In genomic region chr9:75760075-75760474, GRCm38 (mm10) we compare ENCODE assay signal across 11 mouse cellular contexts. TPM values are rescaled to one million over a fixed set of nuclear protein-coding genes. Genes with fewer than 3 reads are reported as not detected.
DNase-seq lines count a peak whose midpoint lies in the region; ATAC-seq and TF ChIP-seq lines count a peak whose summit lies in the region.
"Had no signal": no experiment of that assay in that cellular context is flagged by ENCODE, and none has a peak within 500 bp of the region (broad histone marks: within the 10 kb centered on the region; RNA-seq: fewer than 3 reads in every experiment).

No protein-coding gene starts in this region.

- no peak overlapping the region for H3K4me3 ChIP-seq in heart, embryonic 13.5 days
- H3K4me3 ChIP-seq in heart, embryonic 12.5 days = no peak overlapping the region
- H3K4me3 ChIP-seq in lung, postnatal 0 days (ENCODE audit: low read depth, low read length) = no peak overlapping the region
- H3K4me3 ChIP-seq in embryonic facial prominence, embryonic 15.5 days (replicated peaks) = no peak overlapping the region

- H3K36me3 ChIP-seq in heart, embryonic 13.5 days = no peaks in the 10 kb centered on the region
- H3K36me3 ChIP-seq in heart, embryonic 12.5 days = no peaks in the 10 kb centered on the region
- H3K36me3 ChIP-seq in lung, postnatal 0 days (ENCODE audit: insufficient read depth, low read length) = no peaks in the 10 kb centered on the region
- H3K36me3 ChIP-seq in embryonic facial prominence, embryonic 15.5 days = no peaks in the 10 kb centered on the region

- CTCF ChIA-PET in Patski (lab: Charles Lee) = interaction anchor here (0.7 to 3.1 kb wide), 4 partner anchors 11 to 477 kb away, joined by 3 to 13 read pairs (median 4); no protein-coding TSS in a partner anchor

- H3K27me3 ChIP-seq in heart, embryonic 13.5 days (replicated peaks) = no peaks in the 10 kb centered on the region
- H3K27me3 ChIP-seq in heart, embryonic 12.5 days (replicated peaks) = no peaks in the 10 kb centered on the region
- no peaks in the 10 kb centered on the region for H3K27me3 ChIP-seq in lung, postnatal 0 days (replicated peaks; ENCODE audit: insufficient read depth, low read length)
- H3K27me3 ChIP-seq in Patski = no peaks in the 10 kb centered on the region
- no peaks in the 10 kb centered on the region for H3K27me3 ChIP-seq in embryonic facial prominence, embryonic 15.5 days

- ATAC-seq in heart, embryonic 13.5 days (ENCODE audit: extremely low read depth, insufficient number of reproducible peaks, low FRiP score, low TSS enrichment) = no peak
- ATAC-seq in heart, embryonic 12.5 days (ENCODE audit: insufficient number of reproducible peaks, low FRiP score) = no peak
- no peak for ATAC-seq in lung, postnatal 0 days
- ATAC-seq in Patski = no peak
- ATAC-seq in embryonic facial prominence, embryonic 15.5 days (ENCODE audit: insufficient number of reproducible peaks, low FRiP score, low TSS enrichment, low read depth) = no peak
- ATAC-seq in monocyte, adult 5-6 weeks (replicated peaks; ENCODE audit: insufficient number of reproducible peaks, low FRiP score, low TSS enrichment, poor library complexity, severe bottlenecking) = no peak
- ATAC-seq: forebrain, embryonic 16.5 days had no signal

- POLR2A ChIA-PET in Patski (lab: Charles Lee) = no interaction called here

- no peak overlapping the region for H3K9ac ChIP-seq in heart, embryonic 13.5 days
- no peak overlapping the region for H3K9ac ChIP-seq in heart, embryonic 12.5 days
- H3K9ac ChIP-seq in lung, postnatal 0 days (replicated peaks; ENCODE audit: low read depth) = no peak overlapping the region
- H3K9ac ChIP-seq in embryonic facial prominence, embryonic 15.5 days = no peak overlapping the region

- in situ Hi-C loops in Patski (cut with MboI; ENCODE audit: low pct_unique_long_range_greater_than_20kb) = loop anchor here (5.0 to 10.0 kb wide), 3 partner anchors 147 to 475 kb away; no protein-coding TSS in a partner anchor

- peak; percentile 71 for TF ChIP-seq CTCF in lung, postnatal 0 days (IDR thresholded peaks at IDR 0.05)
- TF ChIP-seq CTCF in Patski (IDR thresholded peaks at IDR 0.05) = peak; percentile 53

- peak; percentile 50 for DNase-seq in lung, postnatal 0 days (ENCODE audit: low spot score)
- no peak for DNase-seq in lung, adult 18-20 months
- DNase-seq in Patski (ENCODE audit: low read depth, low spot score) = no peak
- no peak for DNase-seq in gastrocnemius, postnatal 10 days
- DNase-seq: adrenal gland, postnatal 10 days had no signal

- 31% methylated on average over 5 of the region's 5 CpGs for WGBS in heart, embryonic 13.5 days
- 35% methylated on average over 5 of the region's 5 CpGs for WGBS in heart, embryonic 12.5 days
- 21% methylated on average over 5 of the region's 5 CpGs for WGBS in lung, postnatal 0 days
- WGBS in embryonic facial prominence, embryonic 15.5 days = 22% methylated on average over 5 of the region's 5 CpGs

- no peaks in the 10 kb centered on the region for H3K4me1 ChIP-seq in heart, embryonic 13.5 days
- no peaks in the 10 kb centered on the region for H3K4me1 ChIP-seq in heart, embryonic 12.5 days (replicated peaks)
- no peaks in the 10 kb centered on the region for H3K4me1 ChIP-seq in lung, postnatal 0 days (ENCODE audit: insufficient read depth, low read depth, low read length)
- no peaks in the 10 kb centered on the region for H3K4me1 ChIP-seq in embryonic facial prominence, embryonic 15.5 days

- no peak overlapping the region for H3K27ac ChIP-seq in heart, embryonic 13.5 days (replicated peaks)
- no peak overlapping the region for H3K27ac ChIP-seq in heart, embryonic 12.5 days (ENCODE audit: poor library complexity, severe bottlenecking)
- H3K27ac ChIP-seq in lung, postnatal 0 days (ENCODE audit: low read length) = no peak overlapping the region
- H3K27ac ChIP-seq in embryonic facial prominence, embryonic 15.5 days (replicated peaks) = no peak overlapping the region

- H3K4me2 ChIP-seq in heart, embryonic 13.5 days = peak overlapping the region; percentile 40
- H3K4me2 ChIP-seq in heart, embryonic 12.5 days = no peak overlapping the region; the same call in 1 of the 2 replicates
- no peak overlapping the region for H3K4me2 ChIP-seq in lung, postnatal 0 days (replicated peaks; ENCODE audit: low read depth, low read length)
- 0 out of 2 replicates have a peak overlapping the region, but pooled peaks have one; percentile 2 for H3K4me2 ChIP-seq in embryonic facial prominence, embryonic 15.5 days (replicated peaks)

- H3K9me3 ChIP-seq in heart, embryonic 13.5 days = no peaks in the 10 kb centered on the region
- no peaks in the 10 kb centered on the region for H3K9me3 ChIP-seq in heart, embryonic 12.5 days (replicated peaks)
- H3K9me3 ChIP-seq in lung, postnatal 0 days (ENCODE audit: low read length) = no peaks in the 10 kb centered on the region
- no peaks in the 10 kb centered on the region for H3K9me3 ChIP-seq in embryonic facial prominence, embryonic 15.5 days (replicated peaks)

- TF ChIP-seq EP300 in lung, postnatal 0 days (IDR thresholded peaks at IDR 0.05) = no peak

RNA-seq across cellular contexts. Expression of gene Bmp5, which starts 15.1 kb away (rescaled TPM):
- 8.3 and 9.3 TPM in 2 replicates for polyA plus RNA-seq in heart, embryonic 13.5 days (2015; fragmentation: Nextera tagmentation; extraction: Ambion mirVana)
- 11.8 and 13.2 TPM in 2 replicates for polyA plus RNA-seq in heart, embryonic 12.5 days (2016; fragmentation: Nextera tagmentation; extraction: Ambion mirVana)
- polyA plus RNA-seq in lung, postnatal 0 days (2015; fragmentation: Nextera tagmentation; extraction: Ambion mirVana) = 14.7 and 18.0 TPM in 2 replicates
- polyA plus RNA-seq in Patski (2021) = not detected
- 7.3 and 9.4 TPM in 2 replicates for polyA plus RNA-seq in embryonic facial prominence, embryonic 15.5 days (2015; fragmentation: Nextera tagmentation; extraction: Ambion mirVana)
- total RNA-seq in monocyte, adult 5-6 weeks (2017) = not detected in 3 replicates
- total RNA-seq in gastrocnemius, postnatal 10 days (2021) = 1 to 10 TPM; 3.8 to 5.3 TPM
- total RNA-seq: hematopoietic stem cell, adult 5-6 weeks had no signal

Comparison
In these comparisons a context has a peak if more than half of its experiments do, and no peak if none do; other contexts are left out.
1. H3K4me2 ChIP-seq: peak in heart, embryonic 13.5 days (single experiment) and embryonic facial prominence, embryonic 15.5 days (single experiment); none in heart, embryonic 12.5 days (single experiment) and lung, postnatal 0 days (single experiment).